Mouse (Mus musculus) heart, postnatal 0 days (tissue): ENCODE measurements around the gene Tcp1.

Experiments used
- CTCF ChIP-seq: IDR thresholded peaks from 2 replicates; pipeline ENCODE4 v1.5.1; 2016; ENCODE audit warnings: antibody characterized with exemption, control low read depth, low read depth
- EP300 ChIP-seq: IDR thresholded peaks from 2 replicates; pipeline ENCODE4 v1.6.1; 2016; ENCODE audit warnings: antibody characterized with exemption, low read depth

DNA sequence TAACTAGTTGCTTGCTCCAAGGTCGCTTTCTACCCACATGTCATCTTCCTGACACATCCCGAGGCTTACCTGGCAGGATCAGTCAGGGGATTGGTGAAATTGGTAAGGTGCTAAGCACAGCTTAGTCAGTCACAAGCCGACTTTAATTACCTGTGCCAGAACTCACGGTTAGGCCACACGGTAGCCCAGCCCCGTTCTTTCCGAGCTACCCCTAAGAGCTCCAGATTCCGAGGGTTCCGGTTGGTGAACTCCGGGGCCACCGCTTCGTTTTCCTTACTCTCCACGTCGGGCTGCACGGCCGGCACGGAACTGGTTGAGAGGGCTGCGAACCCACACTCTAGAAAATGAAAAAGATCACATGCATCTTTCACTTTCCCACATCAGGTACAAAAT is at the start of gene Tcp1:
- TF ChIP-seq EP300 (no peak), CTCF (no peak)
